Mouse (Mus musculus) kidney, embryonic 16.5 days (tissue): ENCODE results near the gene Psmd3. TPM values are rescaled to one million over a fixed set of nuclear protein-coding genes. Genes with fewer than 3 reads are reported as not detected.
"Not testable (repeated sequence)": the region's sequence is repeated elsewhere in the genome, so short reads cannot be mapped to it uniquely, and the experiment has no call there.

Experiments
- ATAC-seq: fragments of 200-750 bp; cut with Nextera tagmentation; 2 replicates; pipeline ENCODE4 v1.8.0; 2017; ENCODE audit warnings: moderate TSS enrichment; ENCODE audit not compliant: low FRiP score, low TSS enrichment
- H3K27ac ChIP-seq: fragments of 300-500 bp; sonication (generic); 2 replicates; pipeline ENCODE4 v1.5.1; 2014; ENCODE audit warnings: low read length
- H3K27me3 ChIP-seq: fragments of 300-500 bp; sonication (generic); 2 replicates; pipeline ENCODE4 v1.6.1; 2014; ENCODE audit warnings: low read length, control low read depth, mixed read lengths; ENCODE audit not compliant: insufficient read depth
- H3K36me3 ChIP-seq: fragments of 300-500 bp; sonication (generic); 2 replicates; pipeline ENCODE4 v1.6.1; 2014; ENCODE audit warnings: low read length, control low read depth, mixed read lengths; ENCODE audit not compliant: insufficient read depth
- H3K4me1 ChIP-seq: fragments of 300-500 bp; sonication (generic); 2 replicates; pipeline ENCODE4 v1.6.1; 2014; ENCODE audit warnings: low read length, control low read depth, mixed read lengths; ENCODE audit not compliant: insufficient read depth
- H3K4me2 ChIP-seq: fragments of 300-500 bp; sonication (generic); replicated peaks from 2 replicates; pipeline ENCODE4 v1.6.1; 2014; ENCODE audit warnings: low read depth, low read length
- H3K4me3 ChIP-seq: fragments of 300-500 bp; sonication (generic); 2 replicates; pipeline ENCODE4 v1.5.1; 2014; ENCODE audit warnings: mild to moderate bottlenecking, low read length
- H3K9ac ChIP-seq: fragments of 300-500 bp; sonication (generic); replicated peaks from 2 replicates; pipeline ENCODE4 v1.6.1; 2014; ENCODE audit warnings: low read length
- H3K9me3 ChIP-seq: fragments of 300-500 bp; sonication (generic); 2 replicates; pipeline ENCODE4 v1.6.1; 2016; ENCODE audit warnings: low read length, control low read depth
- WGBS: fragments of 180-500 bp; shearing (Covaris S2); extraction: QIAGEN DNeasy Blood & Tissue Kit; methylation state at CpG from one replicate; pipeline ENCODE4 v1.1.7; 2014; 5-methylcytosine and 5-hydroxymethylcytosine counted together
- polyA plus RNA-seq: library from polyadenylated mRNA; unstranded; fragments of >200 nt; fragmentation: Nextera tagmentation; extraction: Ambion mirVana; gene quantifications from 2 replicates; pipeline ENCODE4 v1.2.1, GENCODE M21; 2015

Gene Psmd3
- polyA plus RNA-seq, 1 experiment from 2014 or later = 303 TPM

- ATAC-seq = peak; percentile 16; the same call in 1 of the 2 replicates
- H3K4me2 ChIP-seq = 0 out of 2 replicates have a peak overlapping the region, but pooled peaks have one; percentile 19
- H3K27ac ChIP-seq = peak overlapping the region; percentile 94
- no peak overlapping the region for H3K4me3 ChIP-seq
- WGBS = 49% methylated on average over 12 of the region's 12 CpGs
- H3K4me1 ChIP-seq = peaks cover 56% of the 10 kb centered on the region
- peak overlapping the region; percentile 23; the same call in 1 of the 2 replicates for H3K9ac ChIP-seq
- no peaks in the 10 kb centered on the region for H3K27me3 ChIP-seq
- no peaks in the 10 kb centered on the region for H3K9me3 ChIP-seq
- H3K36me3 ChIP-seq = peaks cover 48% of the 10 kb centered on the region
These were observed 28.2 kb downstream of the Psmd3 start for GRCm38 (mm10) chr11:98710416-98711045.

DNA sequence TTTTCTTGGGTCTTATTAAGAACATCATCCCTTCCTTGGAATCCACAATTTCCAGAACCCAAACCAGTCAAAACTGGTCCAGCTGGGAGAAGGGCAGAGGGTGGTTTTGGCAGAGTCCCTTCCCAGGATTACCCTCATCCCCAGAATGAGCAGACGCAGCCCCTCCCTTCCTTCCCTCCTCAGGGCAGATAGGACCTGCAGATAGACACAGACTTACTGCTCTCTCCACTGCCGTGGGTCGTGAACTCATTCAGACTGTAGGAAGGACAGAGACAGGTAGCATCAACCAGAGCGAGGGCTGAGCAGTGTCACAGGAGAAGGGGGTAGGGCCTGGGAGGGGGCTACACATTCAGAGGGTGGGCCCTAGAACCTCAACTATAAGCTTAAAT, 28.7 kb downstream of the Psmd3 start:
- no peaks in the 10 kb centered on the region for H3K9me3 ChIP-seq
- H3K4me3 ChIP-seq = no peak overlapping the region
- peaks cover 48% of the 10 kb centered on the region for H3K36me3 ChIP-seq
- no peaks in the 10 kb centered on the region for H3K27me3 ChIP-seq
- ATAC-seq = no peak
- no peak overlapping the region for H3K4me2 ChIP-seq
- no peak overlapping the region; the same call in 1 of the 2 replicates for H3K27ac ChIP-seq
- 68% methylated on average over 4 of the region's 4 CpGs for WGBS
- no peak overlapping the region for H3K9ac ChIP-seq
- peaks cover 50% of the 10 kb centered on the region for H3K4me1 ChIP-seq

DNA sequence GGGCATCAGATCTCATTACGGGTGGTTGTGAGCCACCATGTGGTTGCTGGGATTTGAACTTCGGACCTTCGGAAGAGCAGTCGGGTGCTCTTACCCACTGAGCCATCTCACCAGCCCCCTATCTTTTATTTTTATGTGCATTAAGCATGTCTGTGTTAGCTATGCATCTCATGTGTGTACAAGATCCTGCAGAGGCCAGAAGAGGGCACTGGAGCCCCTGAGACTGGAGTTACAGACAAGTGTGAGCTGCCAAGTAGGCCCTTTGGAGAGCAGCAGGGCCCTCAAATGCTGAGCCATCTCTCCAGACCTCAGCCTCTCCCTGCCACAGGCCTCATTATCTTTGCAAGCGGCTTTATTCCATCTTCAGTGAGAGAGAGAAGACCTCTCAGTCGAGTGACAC, 29.7 kb downstream of the Psmd3 start:
- 87% methylated on average over 5 of the region's 6 CpGs for WGBS
- not testable (repeated sequence) for H3K9me3 ChIP-seq, H3K9ac ChIP-seq, H3K4me2 ChIP-seq, H3K27ac ChIP-seq, H3K4me3 ChIP-seq, H3K27me3 ChIP-seq, ATAC-seq
- Histone ChIP-seq H3K36me3 (peaks cover 44% of the 10 kb centered on the region), H3K4me1 (peaks cover 46% of the 10 kb centered on the region)

GRCm38 (mm10) chr11:98713703-98714102, 31.3 kb downstream of the Psmd3 start:
- Histone ChIP-seq H3K4me2 (no peak overlapping the region), H3K27me3 (no peaks in the 10 kb centered on the region), H3K4me3 (no peak overlapping the region), H3K36me3 (peaks cover 53% of the 10 kb centered on the region), H3K9ac (0 out of 2 replicates have a peak overlapping the region, but pooled peaks have one; percentile 15), H3K27ac (peak overlapping the region; percentile 25; the same call in 1 of the 2 replicates), H3K9me3 (no peaks in the 10 kb centered on the region), H3K4me1 (peaks cover 29% of the 10 kb centered on the region)
- no peak for ATAC-seq
- WGBS = 67% methylated on average over 12 of the region's 12 CpGs

DNA sequence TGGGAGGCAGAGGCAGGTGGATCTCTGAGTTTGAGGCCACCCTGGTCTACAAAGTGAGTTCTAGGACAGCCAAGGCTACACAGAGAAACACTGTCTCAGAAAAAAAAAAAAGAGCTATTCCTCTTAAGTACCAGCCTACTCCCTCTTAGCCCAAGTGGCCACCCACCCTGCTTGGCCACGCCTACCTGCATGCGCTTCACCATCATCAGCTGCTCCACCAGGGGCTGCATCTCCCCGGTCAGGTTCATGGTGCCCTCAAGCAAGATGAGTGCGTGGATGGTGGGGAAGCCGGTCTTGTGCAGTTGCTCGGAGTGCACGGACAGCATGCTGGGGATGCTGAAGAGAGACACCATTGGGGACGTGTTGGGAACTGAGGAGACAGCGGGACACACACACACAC, 33.6 kb downstream of the Psmd3 start:
- Histone ChIP-seq H3K9me3 (no peaks in the 10 kb centered on the region), H3K4me2 (no peak overlapping the region), H3K27ac (no peak overlapping the region), H3K9ac (no peak overlapping the region), H3K4me1 (peaks cover 9% of the 10 kb centered on the region), H3K4me3 (no peak overlapping the region), H3K27me3 (no peaks in the 10 kb centered on the region), H3K36me3 (peaks cover 47% of the 10 kb centered on the region)
- ATAC-seq = no peak
- WGBS = 85% methylated on average over 9 of the region's 9 CpGs

GRCm38 (mm10) chr11:98717904-98718303, 35.5 kb downstream of the Psmd3 start:
- Histone ChIP-seq H3K4me3 (no peak overlapping the region), H3K9ac (no peak overlapping the region), H3K4me1 (peaks cover 20% of the 10 kb centered on the region), H3K9me3 (no peaks in the 10 kb centered on the region), H3K36me3 (peaks cover 39% of the 10 kb centered on the region), H3K27me3 (no peaks in the 10 kb centered on the region), H3K4me2 (no peak overlapping the region), H3K27ac (no peak overlapping the region)
- no peak for ATAC-seq
- 22% methylated on average over 13 of the region's 13 CpGs for WGBS

- Histone ChIP-seq H3K4me2 (no peak overlapping the region), H3K9ac (no peak overlapping the region), H3K27ac (no peak overlapping the region), H3K9me3 (no peaks in the 10 kb centered on the region), H3K4me1 (peaks cover 18% of the 10 kb centered on the region), H3K36me3 (peaks cover 27% of the 10 kb centered on the region; the same call in 1 of the 2 replicates), H3K27me3 (no peaks in the 10 kb centered on the region), H3K4me3 (no peak overlapping the region)
- no peak for ATAC-seq
- 76% methylated on average over 2 of the region's 2 CpGs for WGBS
These were observed 38.4 kb downstream of the Psmd3 start for GRCm38 (mm10) chr11:98720756-98721155.

DNA sequence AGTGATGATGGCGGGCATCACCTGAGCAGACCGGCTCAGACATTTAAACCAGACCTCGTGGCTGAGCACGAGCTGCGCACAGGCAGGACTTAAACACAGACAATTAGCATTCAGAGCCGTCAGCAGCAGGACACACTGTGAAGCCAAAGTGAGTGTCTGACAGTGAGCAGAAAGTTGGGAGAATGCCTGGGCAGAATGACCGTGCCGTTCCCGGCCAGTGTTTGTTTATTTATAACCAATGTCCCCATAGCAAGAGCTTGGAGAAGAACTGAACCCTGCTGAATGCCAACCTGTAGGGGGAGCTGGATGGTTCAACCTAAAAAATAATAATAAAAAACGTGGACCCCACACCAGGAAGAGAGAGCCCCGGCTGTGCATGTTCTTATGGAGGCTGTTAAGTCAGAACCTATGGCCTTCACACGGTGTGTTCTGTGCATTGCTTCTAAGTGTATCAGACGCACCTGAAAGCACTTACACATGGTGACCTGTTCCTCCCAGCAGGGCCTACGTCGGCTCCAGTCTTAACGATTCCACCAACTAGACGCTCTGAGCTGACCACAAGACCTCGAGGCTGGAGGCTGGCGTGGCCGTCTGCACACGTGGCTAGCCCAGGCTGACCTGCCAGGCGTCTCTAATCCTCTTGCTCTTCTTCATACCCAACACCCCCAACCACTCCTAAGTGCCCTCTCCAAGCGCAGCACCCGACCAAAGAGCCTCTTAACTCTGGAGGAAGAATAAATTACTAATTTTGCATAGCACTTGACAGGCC, 39.3 kb downstream of the Psmd3 start:
- Histone ChIP-seq H3K27ac (peak overlapping the region; percentile 66; the same call in 1 of the 2 replicates), H3K4me1 (peaks cover 13% of the 10 kb centered on the region), H3K27me3 (no peaks in the 10 kb centered on the region), H3K4me2 (no peak overlapping the region), H3K9ac (0 out of 2 replicates have a peak overlapping the region, but pooled peaks have one; percentile 19), H3K4me3 (no peak overlapping the region), H3K36me3 (peaks cover 29% of the 10 kb centered on the region; the same call in 1 of the 2 replicates), H3K9me3 (no peaks in the 10 kb centered on the region)
- ATAC-seq = no peak
- WGBS = 61% methylated on average over 24 of the region's 24 CpGs

GRCm38 (mm10) chr11:98723098-98723497, 40.7 kb downstream of the Psmd3 start:
- no peak for ATAC-seq
- 69% methylated on average over 7 of the region's 7 CpGs for WGBS
- no peaks in the 10 kb centered on the region for H3K27me3 ChIP-seq
- no peak overlapping the region for H3K4me2 ChIP-seq
- H3K4me1 ChIP-seq = peaks cover 12% of the 10 kb centered on the region
- no peak overlapping the region for H3K27ac ChIP-seq
- H3K9ac ChIP-seq = no peak overlapping the region
- no peaks in the 10 kb centered on the region for H3K9me3 ChIP-seq
- H3K36me3 ChIP-seq = peaks cover 24% of the 10 kb centered on the region; the same call in 1 of the 2 replicates
- no peak overlapping the region for H3K4me3 ChIP-seq
